Mouse (Mus musculus): ENCODE measurements around the gene Ets1.

- TF ChIP-seq CTCF (IDR thresholded peaks at IDR 0.05; ENCODE audit: low read depth, low read length) (no peak), TAL1 (conservative IDR thresholded peaks at IDR 0.05; ENCODE audit: low read depth, low read length) (no peak)
These were observed 9.0 kb downstream of the Ets1 start for GRCm38 (mm10) chr9:32644981-32645380.

Data from G1E (cell line).